Mouse (Mus musculus) lung, postnatal 4 days (tissue): ENCODE measurements around the gene Fgfr1op2.
A peak's percentile ranks its signal among the peaks of the same experiment; 100 is the strongest.
"Not testable (repeated sequence)": the region's sequence is repeated elsewhere in the genome, so short reads cannot be mapped to it uniquely, and the experiment has no call there.

Source experiments
- DNase-seq, 2 experiments: peaks; one replicate each; pipeline ENCODE4 v3.0.0; 2021

The Fgfr1op2 gene

DNA sequence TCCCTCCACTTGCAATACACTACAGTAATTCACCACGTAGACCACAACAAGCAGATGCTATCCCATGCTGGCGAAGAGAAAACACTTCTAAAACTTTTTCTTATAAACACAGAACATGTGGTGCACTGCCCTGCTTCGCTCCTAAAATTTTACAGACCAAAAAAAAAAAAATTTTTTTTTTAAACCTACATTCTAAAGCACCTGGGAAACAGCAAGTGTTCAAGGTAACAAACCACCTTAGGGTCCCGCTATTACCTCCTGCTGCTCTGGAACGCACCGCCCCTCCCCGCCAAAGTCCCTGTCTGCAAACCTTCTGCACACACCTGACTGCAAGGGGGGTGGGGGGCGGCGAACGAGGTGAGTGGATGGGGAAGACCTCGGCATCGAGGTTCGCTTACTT lies at the start of gene Fgfr1op2:
TSS of gene Fgfr1op2 (plus strand) at position 301 of the 400 bp plus-strand sequence.
- no peak for DNase-seq

DNA sequence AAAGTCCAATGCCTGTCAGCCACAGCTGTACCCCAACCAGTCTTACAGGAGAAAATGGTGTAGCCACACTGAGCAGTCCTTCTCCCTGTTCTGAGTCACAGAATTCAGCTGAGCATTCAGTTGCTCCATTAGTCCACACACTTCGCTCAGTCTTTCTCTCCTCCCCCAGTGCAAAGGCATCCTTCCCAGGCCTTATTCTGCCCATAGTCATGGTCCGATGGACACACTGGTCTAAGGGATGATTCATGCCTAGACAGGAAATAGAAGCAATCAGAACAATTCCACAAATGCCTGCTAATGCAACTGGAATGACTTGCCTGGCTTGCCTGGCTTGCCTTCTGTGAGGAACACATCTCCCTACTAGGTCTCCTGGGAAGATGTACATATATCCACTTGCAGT lies 49.5 kb upstream of the Fgfr1op2 start:
- DNase-seq: no peak

DNA sequence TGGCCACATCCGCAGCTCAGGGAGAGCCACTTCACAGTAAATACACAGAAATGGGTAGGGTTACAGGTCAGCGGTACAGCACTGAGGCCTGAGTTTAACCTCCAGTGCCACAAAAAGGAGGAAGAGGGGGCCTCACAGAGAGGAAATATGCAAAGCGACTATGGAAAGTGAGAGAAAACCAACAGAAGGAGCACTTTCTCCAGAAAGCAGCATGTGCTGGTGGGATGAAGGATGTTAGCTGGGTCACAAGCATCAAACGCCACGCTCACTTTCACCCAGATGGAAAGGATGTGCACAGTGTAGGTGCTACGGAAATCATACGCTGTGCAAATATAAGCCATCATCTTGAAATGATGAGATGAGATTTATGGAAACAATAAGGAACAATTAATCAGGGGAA lies 46.6 kb upstream of the Fgfr1op2 start:
- no peak for DNase-seq

DNA sequence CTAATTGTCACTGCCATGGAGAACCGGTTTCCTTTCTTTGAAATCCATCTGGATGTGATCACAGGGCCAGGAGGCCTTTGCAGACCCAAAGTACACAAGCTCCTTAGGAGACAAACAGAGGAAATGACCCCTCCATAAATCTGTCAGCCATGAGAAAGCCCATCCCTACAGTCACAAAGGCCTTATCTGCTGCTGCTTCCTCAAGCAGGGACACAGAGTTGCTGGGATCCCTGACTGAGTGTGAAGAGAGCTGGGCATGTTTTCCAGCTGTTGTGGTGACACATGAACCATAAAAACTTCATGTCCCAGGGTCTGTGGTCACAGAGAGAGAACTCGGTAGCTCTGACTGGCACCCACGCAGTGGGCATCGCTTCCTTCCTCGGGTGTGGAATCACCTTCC lies 46.2 kb upstream of the Fgfr1op2 start:
- peak; percentile 44 to 66 for DNase-seq

DNA sequence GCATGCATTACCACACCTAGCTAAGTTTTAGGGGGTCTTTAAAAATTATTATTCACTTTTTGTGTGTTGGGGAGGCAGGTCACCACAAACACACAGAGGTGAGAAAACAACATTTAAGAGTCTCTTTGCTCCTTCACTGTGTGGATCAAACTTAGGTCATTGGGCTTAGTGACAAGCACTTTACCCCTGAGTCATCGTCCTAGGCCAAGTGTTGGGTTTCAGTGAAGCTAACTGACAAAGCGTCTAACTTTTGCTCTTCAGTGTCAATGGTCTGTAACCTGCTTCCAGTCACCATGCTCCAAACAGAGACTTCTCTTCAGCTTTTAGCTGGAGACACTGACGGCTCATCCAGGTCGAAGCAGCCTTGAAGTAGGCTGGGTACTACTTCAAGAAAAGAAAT lies 43.9 kb upstream of the Fgfr1op2 start:
- no peak for DNase-seq

DNA sequence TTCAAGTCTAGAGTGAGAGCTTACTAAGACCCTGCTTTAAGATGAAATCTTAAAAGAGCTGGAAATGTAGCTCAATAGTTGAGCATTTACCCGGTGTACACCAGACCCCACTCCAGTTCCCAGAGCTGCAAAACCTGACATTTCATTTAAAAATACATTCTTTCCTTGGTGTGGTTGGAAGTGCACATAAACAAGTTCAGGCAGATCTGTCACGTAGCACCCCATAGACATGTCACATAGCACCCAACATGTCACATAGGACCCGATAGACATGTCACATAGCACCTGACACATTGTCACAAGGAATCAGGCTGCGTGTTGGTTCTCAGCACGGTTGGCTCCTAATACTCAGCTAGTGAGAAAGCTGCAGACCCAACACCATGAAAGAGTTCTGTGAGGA lies 41.5 kb upstream of the Fgfr1op2 start:
- DNase-seq: no peak

DNA sequence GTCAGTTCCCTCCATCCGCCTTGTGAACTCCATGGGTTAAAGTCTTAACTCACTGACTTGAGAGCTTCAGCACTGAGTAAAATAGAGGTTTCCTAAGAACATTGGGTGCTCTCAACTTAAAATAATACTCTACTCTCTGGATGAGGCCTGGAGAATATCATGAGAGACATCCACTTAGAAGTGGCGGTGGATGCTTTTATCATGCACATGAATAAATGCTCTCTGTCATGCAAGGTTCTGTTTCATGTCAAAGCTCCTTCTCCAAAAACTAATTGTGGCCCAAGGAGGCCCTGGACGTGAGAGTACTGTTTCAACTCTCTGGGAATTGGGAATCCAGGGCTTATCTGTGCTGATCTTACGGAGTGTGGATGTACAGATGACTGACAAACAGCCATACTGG lies 39.9 kb upstream of the Fgfr1op2 start:
- no peak for DNase-seq

DNA sequence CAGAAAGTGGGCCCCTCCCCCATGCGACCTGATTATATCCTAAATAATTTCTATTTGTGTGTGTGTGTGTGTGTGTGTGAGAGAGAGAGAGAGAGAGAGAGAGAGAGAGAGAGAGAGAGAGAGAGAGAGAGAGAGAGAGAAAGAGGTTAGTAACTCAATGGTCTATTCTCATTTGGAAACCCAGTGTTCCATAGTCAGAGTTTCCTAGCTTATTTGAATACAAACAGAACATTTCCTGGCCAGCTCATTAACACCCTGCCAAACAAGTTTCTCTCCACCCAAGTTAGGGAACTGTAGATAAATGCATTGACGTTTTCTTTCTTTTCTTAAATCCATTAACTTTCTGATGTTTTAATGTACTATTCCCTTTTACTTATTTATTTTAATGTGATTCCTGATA lies 38.9 kb upstream of the Fgfr1op2 start:
- DNase-seq: no peak

DNA sequence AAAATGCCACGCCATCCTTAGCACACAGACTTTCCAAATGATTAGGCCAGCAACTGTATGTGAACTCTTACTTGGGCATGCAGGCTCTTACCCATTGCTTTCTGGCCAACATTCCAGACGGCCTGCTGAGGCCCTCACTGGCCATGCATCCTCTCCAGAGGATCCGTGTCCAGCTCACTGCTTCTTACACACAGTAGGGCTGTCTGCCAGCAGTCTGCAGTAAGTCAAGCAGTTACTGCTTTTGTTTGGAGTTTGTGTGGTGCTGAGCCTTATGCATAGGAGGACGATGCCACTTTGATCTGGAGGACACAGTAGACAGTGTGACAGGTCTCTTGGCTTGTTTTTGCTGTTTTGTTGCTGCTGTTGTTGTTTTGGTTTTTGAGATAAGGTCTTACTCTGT lies 38.3 kb upstream of the Fgfr1op2 start:
- DNase-seq: peak; percentile 12 to 37

DNA sequence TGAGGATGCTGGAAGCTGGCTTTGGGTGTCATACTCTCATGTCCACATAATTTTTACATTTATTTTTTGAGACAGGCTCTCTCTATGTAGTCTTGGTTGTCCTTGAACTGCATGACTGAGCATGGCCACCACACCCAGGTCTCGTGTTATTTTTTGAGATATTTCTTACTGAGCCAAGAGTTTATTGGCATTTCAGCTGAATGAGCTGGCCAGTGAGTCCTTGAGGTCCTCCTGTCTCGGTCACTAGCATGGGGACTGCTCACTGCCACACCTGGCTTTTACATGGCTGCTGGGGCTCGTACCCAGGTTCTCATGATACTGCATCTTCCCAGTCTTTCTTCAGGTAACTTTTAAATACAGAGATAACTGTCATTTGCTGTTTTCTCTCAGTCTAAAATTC lies 36.6 kb upstream of the Fgfr1op2 start:
- DNase-seq: no peak

DNA sequence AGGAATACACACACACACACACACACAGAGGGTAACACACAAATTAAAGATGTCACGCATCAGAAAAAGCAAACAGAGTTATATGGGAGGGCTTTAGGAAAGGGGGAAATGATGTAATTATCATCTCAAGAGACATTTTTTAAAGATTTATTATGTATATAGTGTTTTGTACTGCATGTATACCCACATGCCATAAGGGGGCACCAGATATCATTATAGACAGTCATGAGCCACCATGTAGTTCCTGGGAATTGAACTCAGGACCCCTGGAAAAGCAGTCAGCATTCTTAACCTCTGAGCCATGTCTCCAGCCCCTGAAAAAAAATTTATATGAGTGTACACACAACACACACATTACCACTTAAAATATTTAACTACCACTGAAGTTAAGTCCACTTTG lies 32.4 kb upstream of the Fgfr1op2 start:
- no peak for DNase-seq

DNA sequence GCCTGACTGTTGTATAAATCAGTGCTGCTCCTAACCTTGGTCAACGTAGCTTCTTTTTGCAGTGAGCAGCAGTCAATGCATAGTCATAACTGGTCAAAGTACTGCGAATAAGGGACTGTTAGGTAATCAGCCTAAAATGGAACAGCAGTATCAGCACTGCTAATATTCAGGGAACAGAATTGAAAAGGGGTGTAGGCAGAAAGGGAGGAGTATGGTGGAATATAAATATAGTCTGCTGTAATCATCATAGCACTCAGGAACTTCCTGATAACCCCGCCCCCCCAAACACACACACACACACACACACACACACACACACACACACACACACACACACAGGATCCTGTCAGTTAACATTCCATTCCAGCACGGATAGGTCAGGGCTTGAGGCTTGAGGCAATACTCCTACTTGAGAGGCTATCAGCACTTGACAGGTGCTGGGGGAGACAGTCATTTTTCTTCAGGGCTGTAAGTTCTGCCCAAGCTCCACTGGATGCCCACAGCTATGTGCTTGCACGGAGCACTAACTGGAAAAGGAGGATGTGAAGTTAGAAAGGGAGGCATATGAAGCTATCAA lies 31.6 kb upstream of the Fgfr1op2 start:
- no peak for DNase-seq

DNA sequence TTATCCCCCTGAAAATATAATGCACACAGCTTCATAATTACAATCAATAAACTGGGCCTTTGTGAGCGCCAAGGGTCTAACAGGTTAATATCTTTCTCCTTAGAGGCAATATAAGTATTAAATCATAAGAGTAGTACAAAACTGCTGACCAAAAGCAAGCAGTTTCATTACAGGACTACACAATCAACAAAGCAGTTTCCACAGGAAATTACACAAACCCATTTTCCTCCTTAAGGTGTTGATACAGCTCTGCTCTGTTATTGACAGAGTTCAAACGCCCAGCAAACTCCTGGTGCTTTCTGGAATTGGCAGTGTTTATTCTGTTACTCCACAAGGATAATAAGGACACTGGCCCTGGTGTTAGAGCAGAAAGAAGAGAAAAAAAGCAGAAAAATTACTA lies 26.6 kb upstream of the Fgfr1op2 start:
- no peak for DNase-seq

DNA sequence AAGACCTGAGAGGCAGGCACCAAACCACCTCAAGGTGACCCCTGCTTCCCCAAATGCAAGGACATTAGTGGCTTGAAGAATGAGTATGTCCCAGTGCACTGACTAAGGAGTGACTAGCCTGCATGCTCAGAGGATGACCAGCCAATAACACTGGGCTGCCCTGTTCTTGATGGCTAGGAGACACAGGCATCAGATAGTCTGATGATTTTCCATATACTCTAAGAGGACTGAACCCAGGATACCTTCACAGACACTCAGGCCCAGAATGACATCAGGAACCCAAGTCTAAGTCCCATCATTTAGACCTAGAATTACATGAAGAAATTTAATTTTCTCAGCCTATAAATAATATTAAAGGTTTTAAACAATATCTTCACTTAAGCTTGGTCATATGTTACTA lies 25.7 kb upstream of the Fgfr1op2 start:
- DNase-seq: no peak

DNA sequence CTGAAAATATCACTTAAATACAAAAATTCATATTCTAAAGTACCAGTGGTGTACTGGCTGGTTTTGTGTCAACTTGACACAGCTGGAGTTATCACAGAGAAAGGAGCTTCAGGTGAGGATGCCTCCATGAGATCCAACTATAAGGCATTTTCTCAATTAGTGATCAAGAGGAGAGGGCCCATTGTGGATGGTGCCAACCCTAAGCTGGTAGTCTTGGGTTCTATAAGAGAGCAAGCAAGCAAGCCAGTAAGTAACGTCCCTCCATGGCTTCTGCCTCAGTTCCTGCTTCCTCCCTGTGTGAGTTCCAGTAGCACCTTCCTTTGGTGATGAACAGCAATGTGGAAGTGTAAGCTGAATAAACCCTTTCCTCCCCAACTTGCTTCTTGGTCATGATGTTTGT lies 14.5 kb upstream of the Fgfr1op2 start:
- not testable (repeated sequence) for DNase-seq

DNA sequence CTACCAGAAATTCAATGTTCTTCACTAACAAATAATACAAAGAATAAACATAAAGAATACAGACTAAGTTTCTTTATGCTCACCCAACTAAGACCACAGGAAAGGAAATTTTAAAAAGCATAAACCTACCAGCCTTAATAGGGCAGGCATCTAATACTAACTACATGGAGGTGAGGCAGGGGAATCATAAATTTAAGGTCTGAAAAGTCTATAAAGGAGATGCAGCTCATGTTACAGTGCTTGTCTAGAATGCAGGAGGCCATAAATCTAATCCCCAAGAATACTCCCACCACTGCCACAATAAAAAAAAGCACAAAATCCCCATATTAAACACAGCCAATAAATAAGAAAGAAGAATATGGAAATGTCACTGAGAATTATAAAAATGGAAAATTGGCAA lies 4.9 kb upstream of the Fgfr1op2 start:
- no peak for DNase-seq

DNA sequence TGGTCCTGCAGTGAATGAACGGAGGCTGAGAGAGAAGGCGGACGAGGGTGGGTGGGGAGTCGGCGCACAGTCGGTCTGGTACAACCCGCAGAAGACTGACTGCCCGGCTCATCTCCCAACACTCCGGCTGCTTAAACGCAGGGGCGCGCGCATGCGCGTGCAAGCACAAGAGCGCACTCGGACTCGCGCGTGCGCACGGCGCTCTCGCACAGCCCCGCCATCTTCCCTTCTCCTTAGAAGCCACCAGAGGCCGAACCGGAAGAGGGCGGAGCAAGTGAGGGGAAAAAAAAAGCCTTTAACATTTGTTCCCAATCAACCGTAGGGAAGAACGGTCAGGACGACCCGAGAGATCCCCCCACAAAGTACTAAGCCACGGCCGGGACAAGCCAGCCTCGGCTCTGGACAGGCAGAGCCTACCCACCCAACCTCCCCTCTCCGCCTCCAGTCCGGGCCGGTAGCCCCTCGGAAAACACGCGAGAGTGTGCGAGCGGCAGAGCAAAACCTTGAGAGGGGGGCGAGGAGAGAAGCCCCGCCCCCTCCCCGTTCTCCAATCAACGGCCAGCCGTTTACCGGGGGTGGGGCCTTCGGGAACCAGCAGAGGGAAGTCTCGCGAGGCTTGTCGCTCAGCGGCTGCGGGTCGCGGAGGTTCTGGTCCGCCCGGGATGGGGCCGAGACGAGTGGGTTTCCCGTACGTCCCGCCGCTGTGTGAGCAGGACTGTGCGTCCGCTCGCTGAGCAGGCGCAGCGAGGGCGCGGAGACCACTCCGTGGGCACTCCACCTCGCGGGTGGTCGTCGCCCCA lies 507 bp downstream of the Fgfr1op2 start, which contains the start of gene Ints13:
TSS of gene Ints13 (minus strand) at position 526 of the 800 bp plus-strand sequence.
- DNase-seq: peak; percentile 98 to 99

DNA sequence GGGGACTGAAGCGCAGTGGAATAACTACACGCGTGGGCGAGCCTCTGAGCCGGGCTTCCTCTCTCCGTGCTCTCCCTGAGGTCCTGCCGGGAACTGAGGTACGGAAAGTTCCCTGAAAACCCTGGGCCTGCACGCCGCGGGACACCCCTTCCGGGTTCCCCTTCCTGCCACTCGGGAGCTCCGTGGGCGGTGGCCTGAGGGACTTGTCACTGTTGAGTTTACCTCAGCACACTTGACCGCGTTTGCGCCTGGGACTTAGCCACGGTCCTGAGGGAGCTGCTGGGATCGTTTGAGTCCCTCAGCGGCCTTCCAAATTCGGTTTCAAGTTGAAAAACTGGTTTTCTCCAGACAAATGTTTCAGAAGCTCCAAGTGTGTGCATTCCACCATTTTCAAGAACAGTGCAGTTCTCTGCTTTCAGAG lies 1.1 kb downstream of the Fgfr1op2 start:
- DNase-seq: peak; percentile 81 to 87

DNA sequence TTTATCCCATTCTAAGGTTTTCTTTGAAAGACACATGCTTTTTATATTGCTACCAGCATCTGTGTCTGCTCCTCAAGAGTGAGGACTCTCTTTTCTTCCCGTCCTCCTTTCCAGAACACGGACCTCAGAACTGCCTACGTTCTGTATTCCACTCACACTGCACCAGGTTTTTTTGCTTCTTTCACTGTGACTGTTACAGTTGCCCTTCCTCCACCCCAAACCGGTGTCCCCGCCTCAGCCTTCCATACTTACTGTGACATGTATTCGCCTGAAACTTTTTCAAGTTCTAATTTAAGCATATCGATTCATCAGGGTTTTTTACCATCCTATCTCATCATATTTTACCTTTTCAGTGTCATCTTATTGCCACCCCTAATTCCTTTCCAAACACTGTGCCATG lies 1.6 kb downstream of the Fgfr1op2 start:
- DNase-seq: peak in 1 of 2 experiments; percentile 6

DNA sequence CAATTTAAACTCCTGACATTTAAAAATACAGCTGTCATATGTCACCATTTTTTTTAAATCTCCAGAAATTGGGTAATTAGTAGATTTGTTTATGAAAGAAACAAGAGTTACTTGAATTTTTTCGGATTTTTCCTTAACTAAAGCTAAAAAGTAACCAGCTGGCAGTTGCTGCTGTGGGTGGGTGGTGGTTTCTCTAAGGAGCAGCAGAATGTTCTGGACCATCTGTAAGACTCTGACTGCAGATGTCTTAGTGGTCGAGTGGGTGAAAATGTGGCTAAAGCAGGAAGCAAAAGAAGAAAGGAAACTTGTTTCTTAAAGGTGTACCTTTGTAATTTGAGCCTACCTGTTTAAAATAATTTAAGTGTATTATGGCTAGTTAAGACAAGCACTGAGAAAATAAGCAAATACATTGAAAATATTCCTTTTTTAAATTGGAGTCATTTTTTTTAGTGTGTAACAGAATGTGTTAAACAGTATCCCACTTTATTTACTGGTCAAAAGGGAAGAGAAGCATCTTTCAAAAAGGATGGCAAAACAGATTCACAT lies 3.5 kb downstream of the Fgfr1op2 start:
- no peak for DNase-seq

DNA sequence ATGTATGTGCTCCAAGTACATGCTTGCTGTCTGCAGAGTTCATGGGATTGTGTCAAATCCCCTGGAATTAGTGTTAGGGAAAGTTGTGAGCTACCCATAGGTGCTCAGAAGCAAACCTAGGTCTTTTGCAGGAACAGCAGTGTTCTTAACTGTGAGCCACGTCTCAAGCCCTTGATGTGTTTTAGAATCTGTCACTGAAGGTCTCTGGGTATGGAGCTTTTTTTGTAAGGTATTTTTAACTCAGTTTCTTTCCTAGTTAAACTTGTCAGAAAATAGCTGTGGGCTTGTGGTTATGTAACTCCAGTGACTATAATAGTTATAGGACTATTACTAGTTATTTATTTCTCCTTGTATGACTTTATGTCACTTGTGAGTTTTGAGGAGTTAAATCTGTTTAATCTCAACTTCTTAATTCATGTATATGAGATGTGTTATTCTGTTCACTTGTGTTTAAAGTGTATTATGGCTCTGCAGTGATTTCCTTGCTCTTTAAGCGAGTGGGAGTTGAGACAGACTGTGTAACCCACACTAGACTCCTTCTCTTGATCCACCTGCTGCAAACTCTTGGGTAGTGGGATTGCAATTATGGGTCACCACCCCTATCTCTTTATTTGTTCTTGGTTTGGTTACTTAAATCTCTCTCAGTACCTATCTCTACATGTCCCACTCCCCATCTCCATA lies 6.5 kb downstream of the Fgfr1op2 start:
- no peak for DNase-seq

DNA sequence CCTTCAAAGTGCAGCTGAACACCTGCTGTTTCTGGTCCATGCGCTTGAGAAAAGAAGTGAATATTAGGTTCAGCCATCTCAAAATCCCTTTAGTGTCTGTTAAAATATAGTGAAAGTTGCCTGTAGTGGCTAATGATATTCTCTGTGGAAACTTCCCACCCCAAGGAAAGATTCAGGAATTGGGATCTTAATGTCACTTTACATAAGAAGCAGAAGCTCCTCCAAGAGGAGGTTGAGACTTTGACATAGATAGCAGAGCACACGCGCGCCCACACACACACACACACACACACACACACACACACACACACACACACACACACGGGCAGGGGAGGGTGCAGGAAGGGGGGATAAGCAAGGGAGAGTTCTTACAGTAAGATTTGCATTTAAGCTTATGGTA lies 8.1 kb downstream of the Fgfr1op2 start:
- no peak for DNase-seq

DNA sequence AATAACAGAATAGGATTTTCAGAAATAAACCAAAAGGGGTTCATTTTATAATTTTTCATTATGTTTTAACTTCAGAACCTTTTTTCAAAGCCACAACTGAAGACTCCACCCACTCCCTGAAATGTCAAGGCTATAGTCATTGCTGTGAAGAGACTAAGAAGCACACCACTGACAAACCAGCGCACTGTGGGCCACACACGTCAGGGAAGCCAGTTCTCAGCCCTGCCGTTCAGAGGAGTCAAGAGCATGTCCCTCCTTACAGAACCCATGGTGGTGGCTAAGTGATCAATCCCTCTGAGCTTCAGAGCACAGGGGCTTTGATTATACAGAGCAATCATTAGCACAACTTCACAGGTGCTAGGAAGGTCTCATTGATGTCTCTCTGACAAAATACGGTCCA lies 25.6 kb downstream of the Fgfr1op2 start:
- DNase-seq: no peak

DNA sequence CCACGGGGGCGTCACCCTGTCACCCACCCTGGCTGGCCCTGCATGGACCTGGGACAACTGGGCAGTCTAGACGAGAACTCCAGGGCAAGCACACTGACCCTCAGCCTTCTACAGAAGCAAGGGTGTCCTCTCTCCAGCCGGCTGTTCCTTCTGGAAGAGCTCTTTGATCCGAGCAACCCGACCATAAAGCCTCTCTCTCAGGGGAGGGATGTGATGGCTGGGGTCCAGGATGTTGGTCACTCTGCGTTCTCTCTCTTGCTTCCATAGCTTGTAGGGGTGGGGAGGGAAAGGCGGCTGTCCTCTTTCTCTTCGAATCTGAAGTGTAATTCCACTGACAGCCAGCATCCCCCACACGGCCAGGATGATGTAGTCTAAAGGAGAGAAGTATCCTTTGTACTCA lies 26.6 kb downstream of the Fgfr1op2 start:
- DNase-seq: no peak
